Mouse (Mus musculus) liver, embryonic 13.5 days (tissue): ENCODE measurements around the gene Celsr2. TPM values are rescaled to one million over a fixed set of nuclear protein-coding genes. Genes with fewer than 3 reads are reported as not detected.

Experiments
- ATAC-seq: fragments of 200-750 bp; cut with Nextera tagmentation; 2 replicates; pipeline ENCODE4 v1.8.0; 2017; ENCODE audit warnings: low read depth, mild to moderate bottlenecking, moderate number of reproducible peaks, moderate library complexity
- DNase-seq: peaks from one replicate; pipeline ENCODE4 v3.0.0; 2022
- H3K27ac ChIP-seq: fragments of 300-500 bp; sonication (generic); 2 replicates; pipeline ENCODE4 v1.5.1; 2015; ENCODE audit warnings: moderate library complexity, mild to moderate bottlenecking, inconsistent platforms
- H3K27me3 ChIP-seq: fragments of 300-500 bp; sonication (generic); 2 replicates; pipeline ENCODE4 v1.6.1; 2015; ENCODE audit warnings: mild to moderate bottlenecking, inconsistent platforms
- H3K36me3 ChIP-seq: fragments of 300-500 bp; sonication (generic); 2 replicates; pipeline ENCODE4 v1.6.1; 2015; ENCODE audit warnings: mild to moderate bottlenecking, inconsistent platforms
- H3K4me1 ChIP-seq: fragments of 300-500 bp; sonication (generic); replicated peaks from 2 replicates; pipeline ENCODE4 v1.6.1; 2015; ENCODE audit warnings: inconsistent platforms
- H3K4me2 ChIP-seq: fragments of 300-500 bp; sonication (generic); 2 replicates; pipeline ENCODE4 v1.6.1; 2015; ENCODE audit warnings: inconsistent platforms, mild to moderate bottlenecking, moderate library complexity
- H3K4me3 ChIP-seq: fragments of 300-500 bp; sonication (generic); replicated peaks from 2 replicates; pipeline ENCODE4 v1.5.1; 2015; ENCODE audit warnings: mild to moderate bottlenecking, inconsistent platforms
- H3K9ac ChIP-seq: fragments of 300-500 bp; sonication (generic); 2 replicates; pipeline ENCODE4 v1.6.1; 2015; ENCODE audit warnings: mild to moderate bottlenecking, inconsistent platforms
- H3K9me3 ChIP-seq: fragments of 300-500 bp; sonication (generic); replicated peaks from 2 replicates; pipeline ENCODE4 v1.6.1; 2016; ENCODE audit warnings: inconsistent platforms
- WGBS: fragments of 180-500 bp; shearing (Covaris S2); methylation state at CpG from one replicate; pipeline ENCODE4 v1.1.7; 2015; ENCODE audit not compliant: insufficient replicate concordance; 5-methylcytosine and 5-hydroxymethylcytosine counted together
- polyA plus RNA-seq: library from polyadenylated mRNA; unstranded; fragments of >200 nt; fragmentation: Nextera tagmentation; extraction: Ambion mirVana; gene quantifications from 2 replicates; pipeline ENCODE4 v1.2.1, GENCODE M21; 2015

Gene Celsr2
- polyA plus RNA-seq, 1 experiment from 2014 or later, result 0.22 TPM

GRCm38 (mm10) chr3:108342185-108342584 is 73.2 kb downstream of the Celsr2 start:
- DNase-seq (no peak), ATAC-seq (no peak)
- no peak overlapping the region for H3K9ac ChIP-seq
- WGBS, result 74% methylated on average over 7 of the region's 7 CpGs
- H3K27me3 ChIP-seq, result no peaks in the 10 kb centered on the region
- H3K36me3 ChIP-seq, result peaks cover 30% of the 10 kb centered on the region; the same call in 1 of the 2 replicates
- H3K4me3 ChIP-seq, result no peak overlapping the region
- H3K27ac ChIP-seq, result no peak overlapping the region
- no peak overlapping the region for H3K4me2 ChIP-seq
- H3K9me3 ChIP-seq, result no peaks in the 10 kb centered on the region
- no peaks in the 10 kb centered on the region for H3K4me1 ChIP-seq

- Histone ChIP-seq H3K9me3 (no peaks in the 10 kb centered on the region), H3K4me3 (no peak overlapping the region), H3K4me2 (no peak overlapping the region), H3K36me3 (peaks cover 26% of the 10 kb centered on the region; the same call in 1 of the 2 replicates), H3K9ac (no peak overlapping the region), H3K27me3 (no peaks in the 10 kb centered on the region), H3K27ac (no peak overlapping the region), H3K4me1 (no peaks in the 10 kb centered on the region; the same call in 1 of the 2 replicates)
- DNase-seq (no peak), ATAC-seq (no peak)
- WGBS, result 61% methylated on average over 2 of the region's 2 CpGs
Observed at GRCm38 (mm10) chr3:108341040-108341439, 74.3 kb downstream of the Celsr2 start.

Other genes starting within 250 kb of the Celsr2 start
- gene Amigo1, start 229.2 kb downstream of the Celsr2 start, polyA plus RNA-seq, result 0.35 and 0.51 TPM in 2 replicates
- 1.7 and 2.0 TPM in 2 replicates for gene Cyb561d1, start 214.3 kb downstream of the Celsr2 start, polyA plus RNA-seq
- 3.1 and 3.3 TPM in 2 replicates for gene Atxn7l2, start 204.6 kb downstream of the Celsr2 start, polyA plus RNA-seq
- gene Sypl2, start 188.9 kb downstream of the Celsr2 start, polyA plus RNA-seq, result 0.05 and 0.07 TPM in 2 replicates
- gene Psma5, start 158.6 kb downstream of the Celsr2 start, polyA plus RNA-seq, result 224 and 238 TPM in 2 replicates
- 2.6 and 2.8 TPM in 2 replicates for gene Sort1, start 131.5 kb downstream of the Celsr2 start, polyA plus RNA-seq
- 0.07 and 0.08 TPM in 2 replicates for gene Mybphl, start 50.6 kb downstream of the Celsr2 start, polyA plus RNA-seq
- 14.9 and 15.8 TPM in 2 replicates for gene Psrc1, start 31.7 kb downstream of the Celsr2 start, polyA plus RNA-seq
- gene Sars, start 29.7 kb upstream of the Celsr2 start, polyA plus RNA-seq, result 108 and 129 TPM in 2 replicates
- gene 1700013F07Rik, start 118.6 kb upstream of the Celsr2 start, polyA plus RNA-seq, result not detected in 2 replicates
- gene 5330417C22Rik, start 121.0 kb upstream of the Celsr2 start, polyA plus RNA-seq, result 0.09 and 0.10 TPM in 2 replicates
- 13.7 and 18.5 TPM in 2 replicates for gene Tmem167b, start 146.9 kb upstream of the Celsr2 start, polyA plus RNA-seq
- 13.0 and 17.4 TPM in 2 replicates for gene Taf13, start 156.1 kb upstream of the Celsr2 start, polyA plus RNA-seq
- 1.7 and 1.8 TPM in 2 replicates for gene Wdr47, start 175.7 kb upstream of the Celsr2 start, polyA plus RNA-seq
- gene Clcc1, start 238.4 kb upstream of the Celsr2 start, polyA plus RNA-seq, result 44.6 and 49.3 TPM in 2 replicates